Mouse (Mus musculus): ENCODE data around the gene Grin2a. TPM values are rescaled to one million over a fixed set of nuclear protein-coding genes. Genes with fewer than 3 reads are reported as not detected.

Gene Grin2a
- polyA plus RNA-seq, 1 experiment: 39.1 TPM

DNA sequence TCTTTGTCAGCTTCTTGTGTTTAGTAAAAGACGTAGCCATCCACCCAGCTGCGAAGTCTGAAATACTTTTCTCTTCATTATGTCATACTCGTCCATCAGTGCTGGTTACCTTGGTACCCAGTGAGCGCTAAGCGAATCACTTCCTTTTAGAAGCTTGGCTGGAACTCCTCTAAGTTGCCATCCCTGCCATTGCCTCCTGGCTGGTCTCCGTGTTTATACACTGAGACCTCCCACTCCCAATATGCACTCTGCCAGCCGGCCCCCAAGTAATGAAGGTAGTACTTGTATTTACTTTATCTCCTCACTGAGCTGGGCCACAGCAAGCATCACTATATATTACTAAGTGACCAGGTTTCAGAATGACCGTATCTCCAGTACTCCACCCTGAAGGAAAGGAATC lies 242.8 kb downstream of the Grin2a start:
- no peak overlapping the region for H3K27ac ChIP-seq (ENCODE audit: insufficient read depth, low read length)
- H3K4me1 ChIP-seq (ENCODE audit: control insufficient read depth, insufficient read depth, low read length): peaks cover 17% of the 10 kb centered on the region
- no peak overlapping the region for H3K4me3 ChIP-seq (ENCODE audit: insufficient read depth, low read length)
- no peak for TF ChIP-seq POLR2A (IDR thresholded peaks at IDR 0.05; ENCODE audit: extremely low read depth, insufficient read depth, low read length)
- TF ChIP-seq CTCF (IDR thresholded peaks at IDR 0.05; ENCODE audit: extremely low read depth, insufficient read depth, low read length): no peak

DNA sequence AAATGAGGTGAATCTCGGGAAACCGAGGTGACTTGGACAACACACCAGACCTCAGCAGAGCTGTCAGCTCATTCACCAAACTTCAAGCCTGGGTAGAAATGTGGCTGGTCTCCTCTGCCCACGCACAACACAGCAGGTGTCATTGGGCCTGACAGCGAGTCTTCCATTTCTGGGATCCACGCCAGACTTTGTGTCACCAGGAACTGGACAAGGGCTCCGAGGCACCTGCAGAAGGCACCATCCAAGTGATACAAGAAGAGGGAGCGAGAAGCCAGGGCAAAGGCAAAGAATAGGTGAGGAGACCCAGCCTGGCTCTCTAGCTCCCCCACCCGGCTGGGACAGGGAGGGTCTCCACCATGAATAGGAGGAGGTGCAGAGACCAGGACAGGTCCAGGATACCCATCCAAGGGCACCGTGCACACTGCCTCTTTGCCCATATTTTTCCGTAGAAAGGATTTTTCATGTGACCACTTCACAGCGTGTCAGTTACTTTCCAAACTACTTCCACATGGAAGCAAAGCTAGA lies 244.3 kb downstream of the Grin2a start:
- H3K4me1 ChIP-seq (ENCODE audit: control insufficient read depth, insufficient read depth, low read length): peaks cover 7% of the 10 kb centered on the region
- H3K27ac ChIP-seq (ENCODE audit: insufficient read depth, low read length): 0 out of 2 replicates have a peak overlapping the region, but pooled peaks have one; percentile 23
- H3K4me3 ChIP-seq (ENCODE audit: insufficient read depth, low read length): no peak overlapping the region
- TF ChIP-seq CTCF (IDR thresholded peaks at IDR 0.05; ENCODE audit: extremely low read depth, insufficient read depth, low read length): peak; percentile 23; the same call in 1 of the 2 replicates
- TF ChIP-seq POLR2A (IDR thresholded peaks at IDR 0.05; ENCODE audit: extremely low read depth, insufficient read depth, low read length): no peak

- no peak for TF ChIP-seq POLR2A (IDR thresholded peaks at IDR 0.05; ENCODE audit: extremely low read depth, insufficient read depth, low read length)
These were observed 245.7 kb downstream of the Grin2a start for GRCm38 (mm10) chr16:9749661-9750060.

GRCm38 (mm10) chr16:9742443-9742842 lies 252.9 kb downstream of the Grin2a start:
- peaks cover 21% of the 10 kb centered on the region for H3K4me1 ChIP-seq (ENCODE audit: control insufficient read depth, insufficient read depth, low read length)
- H3K27ac ChIP-seq (ENCODE audit: insufficient read depth, low read length): peak overlapping the region; percentile 57
- no peak overlapping the region for H3K4me3 ChIP-seq (ENCODE audit: insufficient read depth, low read length)
- TF ChIP-seq POLR2A (IDR thresholded peaks at IDR 0.05; ENCODE audit: extremely low read depth, insufficient read depth, low read length) (no peak), CTCF (IDR thresholded peaks at IDR 0.05; ENCODE audit: extremely low read depth, insufficient read depth, low read length) (no peak)

More at GRCm38 (mm10) chr16:9749661-9750060, 245.7 kb downstream of the Grin2a start:
- H3K4me1 ChIP-seq (ENCODE audit: control insufficient read depth, insufficient read depth, low read length): peaks cover 3% of the 10 kb centered on the region; the same call in 1 of the 2 replicates
- H3K4me3 ChIP-seq (ENCODE audit: insufficient read depth, low read length): no peak overlapping the region
- H3K27ac ChIP-seq (ENCODE audit: insufficient read depth, low read length): no peak overlapping the region

DNA sequence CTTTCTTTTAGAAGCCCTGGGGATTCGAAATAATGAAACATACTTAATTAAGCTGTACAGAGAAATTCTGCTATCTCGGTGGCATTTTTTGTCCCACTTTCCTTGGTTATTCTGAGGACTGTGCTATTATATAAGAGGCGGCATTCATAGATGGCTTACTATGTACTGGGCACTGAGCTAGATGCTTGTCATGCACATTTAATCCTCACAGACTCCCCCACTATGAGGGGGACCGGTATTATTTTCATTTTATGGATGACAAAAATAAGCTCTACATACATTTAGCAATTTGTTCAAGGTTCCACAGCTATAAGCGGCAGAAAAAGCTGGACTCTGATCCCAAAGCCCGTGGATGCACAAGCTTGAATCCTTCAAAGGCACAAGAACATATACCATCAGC lies 256.7 kb downstream of the Grin2a start:
- TF ChIP-seq POLR2A (IDR thresholded peaks at IDR 0.05; ENCODE audit: extremely low read depth, insufficient read depth, low read length) (no peak), CTCF (IDR thresholded peaks at IDR 0.05; ENCODE audit: extremely low read depth, insufficient read depth, low read length) (no peak)
- H3K27ac ChIP-seq (ENCODE audit: insufficient read depth, low read length): peak overlapping the region; percentile 58; the same call in 1 of the 2 replicates
- peaks cover 23% of the 10 kb centered on the region for H3K4me1 ChIP-seq (ENCODE audit: control insufficient read depth, insufficient read depth, low read length)
- H3K4me3 ChIP-seq (ENCODE audit: insufficient read depth, low read length): no peak overlapping the region

- Histone ChIP-seq H3K4me1 (ENCODE audit: control insufficient read depth, insufficient read depth, low read length) (peaks cover 17% of the 10 kb centered on the region), H3K4me3 (ENCODE audit: insufficient read depth, low read length) (no peak overlapping the region), H3K27ac (ENCODE audit: insufficient read depth, low read length) (no peak overlapping the region)
- TF ChIP-seq POLR2A (IDR thresholded peaks at IDR 0.05; ENCODE audit: extremely low read depth, insufficient read depth, low read length): no peak
- TF ChIP-seq CTCF (IDR thresholded peaks at IDR 0.05; ENCODE audit: extremely low read depth, insufficient read depth, low read length): peak; percentile 20; the same call in 1 of the 2 replicates
These were observed 258.2 kb downstream of the Grin2a start for GRCm38 (mm10) chr16:9737131-9737530.

GRCm38 (mm10) chr16:9735365-9736080 lies 259.8 kb downstream of the Grin2a start:
- H3K27ac ChIP-seq (ENCODE audit: insufficient read depth, low read length): no peak overlapping the region
- H3K4me1 ChIP-seq (ENCODE audit: control insufficient read depth, insufficient read depth, low read length): peaks cover 14% of the 10 kb centered on the region
- H3K4me3 ChIP-seq (ENCODE audit: insufficient read depth, low read length): no peak overlapping the region
- TF ChIP-seq CTCF (IDR thresholded peaks at IDR 0.05; ENCODE audit: extremely low read depth, insufficient read depth, low read length) (no peak), POLR2A (IDR thresholded peaks at IDR 0.05; ENCODE audit: extremely low read depth, insufficient read depth, low read length) (no peak)

DNA sequence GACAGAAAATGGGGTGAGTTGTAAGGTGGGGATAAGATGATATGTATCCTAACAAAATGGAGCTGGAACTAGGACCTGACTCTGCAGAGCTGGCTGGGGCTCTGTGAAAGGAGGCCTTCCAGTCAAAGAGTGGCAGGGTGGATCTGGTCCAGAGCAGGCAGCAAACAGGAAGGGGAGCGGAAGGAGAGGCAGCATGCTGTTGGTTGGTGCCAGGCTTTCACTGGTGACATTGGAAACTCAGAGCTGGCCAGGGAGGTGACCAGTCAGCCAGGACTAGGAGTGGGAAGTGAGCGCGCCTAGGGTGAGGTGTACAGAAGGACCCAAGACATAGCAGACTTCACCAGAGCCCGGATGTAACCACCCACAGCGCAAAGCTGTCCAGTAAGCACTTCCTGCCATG lies 267.8 kb downstream of the Grin2a start:
- Histone ChIP-seq H3K27ac (ENCODE audit: insufficient read depth, low read length) (no peak overlapping the region), H3K4me3 (ENCODE audit: insufficient read depth, low read length) (no peak overlapping the region), H3K4me1 (ENCODE audit: control insufficient read depth, insufficient read depth, low read length) (peaks cover 4% of the 10 kb centered on the region)
- TF ChIP-seq POLR2A (IDR thresholded peaks at IDR 0.05; ENCODE audit: extremely low read depth, insufficient read depth, low read length) (no peak), CTCF (IDR thresholded peaks at IDR 0.05; ENCODE audit: extremely low read depth, insufficient read depth, low read length) (no peak)

GRCm38 (mm10) chr16:9725578-9726113 lies 269.7 kb downstream of the Grin2a start:
- H3K4me1 ChIP-seq (ENCODE audit: control insufficient read depth, insufficient read depth, low read length): peaks cover 4% of the 10 kb centered on the region
- H3K27ac ChIP-seq (ENCODE audit: insufficient read depth, low read length): no peak overlapping the region
- no peak overlapping the region for H3K4me3 ChIP-seq (ENCODE audit: insufficient read depth, low read length)
- no peak for TF ChIP-seq CTCF (IDR thresholded peaks at IDR 0.05; ENCODE audit: extremely low read depth, insufficient read depth, low read length)
- TF ChIP-seq POLR2A (IDR thresholded peaks at IDR 0.05; ENCODE audit: extremely low read depth, insufficient read depth, low read length): no peak

DNA sequence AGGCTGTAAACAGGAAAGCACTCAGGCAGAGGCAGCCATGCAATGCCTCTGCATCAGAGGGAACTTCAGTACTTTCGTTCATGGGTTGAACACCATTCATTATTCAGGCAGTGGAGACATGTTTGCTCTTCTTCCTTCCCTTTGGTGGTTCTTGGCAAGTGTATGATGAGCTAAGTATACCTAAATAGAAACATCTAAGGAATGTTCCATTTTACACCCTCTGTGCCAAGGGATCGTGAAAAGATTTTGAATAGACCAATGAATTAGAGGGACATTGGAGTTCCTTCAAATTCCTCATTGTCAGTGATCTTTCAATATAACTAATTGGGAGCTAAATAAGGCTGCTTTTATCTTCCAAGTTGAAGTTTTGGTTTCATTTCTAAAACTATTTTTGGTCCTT lies 284.0 kb downstream of the Grin2a start:
- TF ChIP-seq CTCF (IDR thresholded peaks at IDR 0.05; ENCODE audit: extremely low read depth, insufficient read depth, low read length) (no peak), POLR2A (IDR thresholded peaks at IDR 0.05; ENCODE audit: extremely low read depth, insufficient read depth, low read length) (no peak)
- Histone ChIP-seq H3K27ac (ENCODE audit: insufficient read depth, low read length) (no peak overlapping the region), H3K4me3 (ENCODE audit: insufficient read depth, low read length) (no peak overlapping the region), H3K4me1 (ENCODE audit: control insufficient read depth, insufficient read depth, low read length) (peaks cover 4% of the 10 kb centered on the region)
